Mouse (Mus musculus) midbrain, embryonic 16.5 days (tissue): ENCODE data around the gene Lyst. TPM values are rescaled to one million over a fixed set of nuclear protein-coding genes. Genes with fewer than 3 reads are reported as not detected.
"Not testable (repeated sequence)": the region's sequence is repeated elsewhere in the genome, so short reads cannot be mapped to it uniquely, and the experiment has no call there.

Experiments
- ATAC-seq: fragments of 200-750 bp; cut with Nextera tagmentation; 2 replicates; pipeline ENCODE4 v1.8.0; 2017; ENCODE audit warnings: moderate TSS enrichment
- H3K27ac ChIP-seq: fragments of 300-500 bp; sonication (generic); 2 replicates; pipeline ENCODE4 v1.5.1; 2014; ENCODE audit warnings: mild to moderate bottlenecking, low read length, mixed read lengths
- H3K27me3 ChIP-seq: fragments of 300-500 bp; sonication (generic); 2 replicates; pipeline ENCODE4 v1.6.1; 2014; ENCODE audit warnings: low read depth, low read length, mixed read lengths; ENCODE audit not compliant: control insufficient read depth, insufficient read depth
- H3K36me3 ChIP-seq: fragments of 300-500 bp; sonication (generic); 2 replicates; pipeline ENCODE4 v1.6.1; 2014; ENCODE audit warnings: mild to moderate bottlenecking, low read length, moderate library complexity, mixed read lengths; ENCODE audit not compliant: control insufficient read depth, insufficient read depth
- H3K4me1 ChIP-seq: fragments of 300-500 bp; sonication (generic); 2 replicates; pipeline ENCODE4 v1.6.1; 2014; ENCODE audit warnings: mild to moderate bottlenecking, low read length, mixed read lengths; ENCODE audit not compliant: control insufficient read depth, insufficient read depth
- H3K4me2 ChIP-seq: fragments of 300-500 bp; sonication (generic); 2 replicates; pipeline ENCODE4 v1.6.1; 2014; ENCODE audit warnings: mild to moderate bottlenecking, low read length, mixed read lengths
- H3K4me3 ChIP-seq: fragments of 300-500 bp; sonication (generic); 2 replicates; pipeline ENCODE4 v1.5.1; 2014; ENCODE audit warnings: low read depth, mild to moderate bottlenecking, low read length, moderate library complexity, mixed read lengths
- H3K9ac ChIP-seq: fragments of 300-500 bp; sonication (generic); 2 replicates; pipeline ENCODE4 v1.6.1; 2014; ENCODE audit warnings: low read depth, low read length, mixed read lengths
- H3K9me3 ChIP-seq: fragments of 300-500 bp; sonication (generic); replicated peaks from 2 replicates; pipeline ENCODE4 v1.6.1; 2014; ENCODE audit warnings: mild to moderate bottlenecking, low read length, mixed read lengths; ENCODE audit not compliant: control insufficient read depth, poor library complexity, severe bottlenecking
- WGBS: fragments of 180-500 bp; shearing (Covaris S2); extraction: QIAGEN DNeasy Blood & Tissue Kit; methylation state at CpG from one replicate; pipeline ENCODE4 v1.1.7; 2014; 5-methylcytosine and 5-hydroxymethylcytosine counted together
- polyA plus RNA-seq: library from polyadenylated mRNA; unstranded; fragments of >200 nt; fragmentation: Nextera tagmentation; extraction: Ambion mirVana; gene quantifications from 2 replicates; pipeline ENCODE4 v1.2.1, GENCODE M21; 2015

Gene Lyst
- polyA plus RNA-seq = 3.9 and 4.5 TPM in 2 replicates

- Histone ChIP-seq H3K27me3 (no peaks in the 10 kb centered on the region), H3K9me3 (no peaks in the 10 kb centered on the region), H3K36me3 (no peaks in the 10 kb centered on the region), H3K4me3 (peak within 1 kb of the TSS; percentile 86), H3K4me2 (peak within 1 kb of the TSS; percentile 82), H3K27ac (peak within 1 kb of the TSS; percentile 80), H3K4me1 (peaks cover 14% of the 10 kb centered on the region), H3K9ac (peak within 1 kb of the TSS; percentile 72)
- WGBS = under 1% methylated on average over 77 of the region's 88 CpGs
- ATAC-seq = peak; percentile 99
Observed at GRCm38 (mm10) chr13:13590048-13591011, at the start of gene Lyst. Gene Lyst (plus strand): TSS chr13:13590397.

- WGBS = 92% methylated on average over 10 of the region's 10 CpGs
- ATAC-seq, H3K27ac ChIP-seq, H3K4me3 ChIP-seq, H3K27me3 ChIP-seq, H3K4me1 ChIP-seq, H3K9ac ChIP-seq, H3K36me3 ChIP-seq, H3K9me3 ChIP-seq, H3K4me2 ChIP-seq: not testable (repeated sequence)
Observed at GRCm38 (mm10) chr13:13543073-13543472, 47.1 kb upstream of the Lyst start.

GRCm38 (mm10) chr13:13546792-13547191 lies 43.4 kb upstream of the Lyst start:
- Histone ChIP-seq H3K4me3 (no peak overlapping the region), H3K9ac (no peak overlapping the region), H3K4me1 (no peaks in the 10 kb centered on the region), H3K4me2 (no peak overlapping the region), H3K27ac (no peak overlapping the region), H3K9me3 (no peaks in the 10 kb centered on the region), H3K27me3 (no peaks in the 10 kb centered on the region), H3K36me3 (no peaks in the 10 kb centered on the region)
- ATAC-seq = no peak
- WGBS = 72% methylated on average over 3 of the region's 3 CpGs

GRCm38 (mm10) chr13:13547889-13548288 lies 42.3 kb upstream of the Lyst start:
- no peak overlapping the region for H3K4me2 ChIP-seq
- no peaks in the 10 kb centered on the region for H3K4me1 ChIP-seq
- H3K27me3 ChIP-seq = no peaks in the 10 kb centered on the region
- H3K36me3 ChIP-seq = no peaks in the 10 kb centered on the region
- no peak overlapping the region for H3K27ac ChIP-seq
- no peak for ATAC-seq
- no peak overlapping the region for H3K4me3 ChIP-seq
- H3K9me3 ChIP-seq = no peaks in the 10 kb centered on the region
- 92% methylated on average over 4 of the region's 4 CpGs for WGBS
- no peak overlapping the region for H3K9ac ChIP-seq

- H3K27ac ChIP-seq = no peak overlapping the region
- ATAC-seq = no peak
- H3K4me2 ChIP-seq = no peak overlapping the region
- H3K9ac ChIP-seq = no peak overlapping the region
- H3K36me3 ChIP-seq = no peaks in the 10 kb centered on the region
- no peaks in the 10 kb centered on the region for H3K27me3 ChIP-seq
- no peak overlapping the region for H3K4me3 ChIP-seq
- no peaks in the 10 kb centered on the region for H3K4me1 ChIP-seq
- no peaks in the 10 kb centered on the region for H3K9me3 ChIP-seq
- 93% methylated on average over 6 of the region's 6 CpGs for WGBS
Observed at GRCm38 (mm10) chr13:13548431-13549190, 41.6 kb upstream of the Lyst start.

GRCm38 (mm10) chr13:13549687-13550660 lies 40.2 kb upstream of the Lyst start:
- ATAC-seq = no peak
- no peaks in the 10 kb centered on the region for H3K27me3 ChIP-seq
- 62% methylated on average over 9 of the region's 9 CpGs for WGBS

GRCm38 (mm10) chr13:13552020-13552419 lies 38.2 kb upstream of the Lyst start:
- no peaks in the 10 kb centered on the region for H3K9me3 ChIP-seq
- no peaks in the 10 kb centered on the region for H3K36me3 ChIP-seq
- no peak for ATAC-seq
- H3K9ac ChIP-seq = no peak overlapping the region
- H3K4me1 ChIP-seq = no peaks in the 10 kb centered on the region
- H3K27ac ChIP-seq = no peak overlapping the region
- no peaks in the 10 kb centered on the region for H3K27me3 ChIP-seq
- no peak overlapping the region for H3K4me3 ChIP-seq
- 22% methylated on average over 3 of the region's 3 CpGs for WGBS
- no peak overlapping the region for H3K4me2 ChIP-seq

More at GRCm38 (mm10) chr13:13549687-13550660, 40.2 kb upstream of the Lyst start:
- no peak overlapping the region for H3K27ac ChIP-seq
- H3K9ac ChIP-seq = no peak overlapping the region
- H3K4me3 ChIP-seq = no peak overlapping the region
- no peaks in the 10 kb centered on the region for H3K4me1 ChIP-seq
- H3K4me2 ChIP-seq = no peak overlapping the region
- no peaks in the 10 kb centered on the region for H3K9me3 ChIP-seq
- no peaks in the 10 kb centered on the region for H3K36me3 ChIP-seq

- Histone ChIP-seq H3K36me3 (no peaks in the 10 kb centered on the region), H3K27me3 (no peaks in the 10 kb centered on the region), H3K9ac (no peak overlapping the region), H3K9me3 (no peaks in the 10 kb centered on the region), H3K27ac (no peak overlapping the region), H3K4me3 (no peak overlapping the region), H3K4me2 (no peak overlapping the region), H3K4me1 (no peaks in the 10 kb centered on the region)
- ATAC-seq = no peak
- 67% methylated on average over 1 of the region's 1 CpGs for WGBS
Observed at GRCm38 (mm10) chr13:13553660-13554059, 36.5 kb upstream of the Lyst start.
